Mouse (Mus musculus) heart, adult 2 months (tissue): ENCODE measurements around the gene Smad6.

Experiments used
- CTCF ChIP-seq: fragments of 200-600 bp; IDR thresholded peaks from 2 replicates; pipeline ENCODE4 v1.8.1; 2022; ENCODE audit warnings: antibody characterized with exemption, mild to moderate bottlenecking, moderate library complexity
- EP300 ChIP-seq: fragments of 200-500 bp; IDR thresholded peaks from 2 replicates; pipeline ENCODE4 v1.6.1; 2011; ENCODE audit warnings: low read depth, low read length, control low read depth; ENCODE audit not compliant: insufficient read depth
- POLR2A ChIP-seq: fragments of 200-500 bp; IDR thresholded peaks from 2 replicates; pipeline ENCODE4 v1.6.1; 2011; ENCODE audit warnings: mild to moderate bottlenecking, low read depth, low read length, control low read depth; ENCODE audit not compliant: insufficient read depth

DNA sequence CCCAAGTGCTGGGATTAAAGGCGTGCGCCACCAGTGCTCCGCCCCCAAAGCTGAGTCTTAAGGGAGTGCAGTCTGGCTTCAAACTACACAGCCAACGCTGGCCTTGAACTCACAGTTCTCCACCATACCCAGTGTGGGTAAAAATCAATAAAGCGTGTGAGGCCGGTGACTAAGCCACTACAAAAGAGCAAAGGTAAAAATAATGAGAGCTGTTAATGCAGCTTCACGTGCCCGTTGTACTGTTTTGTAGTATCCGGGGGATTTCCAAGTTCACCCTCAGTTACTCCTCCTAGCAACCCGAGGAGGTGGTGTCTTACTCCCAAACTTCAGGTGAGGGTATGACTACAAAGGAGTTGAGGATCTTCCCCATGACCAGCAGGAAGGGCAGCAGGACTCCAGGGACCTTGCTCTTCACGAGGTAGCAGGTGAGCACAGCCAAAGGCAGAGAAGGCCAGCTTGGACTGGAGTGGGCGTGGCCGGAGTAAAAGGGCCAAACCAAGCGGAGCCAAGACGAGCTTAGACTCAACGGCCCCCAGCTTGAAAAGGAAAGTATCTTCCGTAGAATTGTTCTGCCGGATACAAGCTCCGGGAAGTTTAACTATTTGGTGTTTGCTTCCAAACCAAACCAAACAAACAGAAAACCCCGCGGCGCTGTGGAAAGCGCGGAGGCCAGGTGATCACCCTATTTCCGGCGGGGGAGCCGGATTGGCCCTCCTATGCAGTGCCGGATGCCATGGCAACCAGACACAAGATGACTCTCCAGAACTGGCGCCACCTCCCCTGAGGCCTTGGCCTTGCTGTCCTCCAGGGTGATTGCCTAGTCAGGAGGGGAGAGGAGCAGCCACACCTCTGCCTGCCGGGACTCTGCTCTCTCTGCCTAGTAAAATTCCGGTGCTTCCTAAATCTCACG is 27.9 kb upstream of the Smad6 start:
- TF ChIP-seq CTCF = no peak
- TF ChIP-seq POLR2A = no peak
- 0 out of 2 replicates have a peak, but pooled peaks have one; percentile 33 for TF ChIP-seq EP300
